Mouse (Mus musculus): ENCODE data around the gene Ing3. TPM values are rescaled to one million over a fixed set of nuclear protein-coding genes. Genes with fewer than 3 reads are reported as not detected.

The Ing3 gene
- polyA plus RNA-seq, 1 experiment from 2014 or later, result 49.4 TPM

GRCm38 (mm10) chr6:21999025-21999424 lies 49.7 kb downstream of the Ing3 start:
- no peak for ATAC-seq (ENCODE audit: low FRiP score)

GRCm38 (mm10) chr6:22000086-22000485 lies 50.7 kb downstream of the Ing3 start:
- ATAC-seq (ENCODE audit: low FRiP score), result no peak
- no peaks in the 10 kb centered on the region for H3K9me3 ChIP-seq
- no peaks in the 10 kb centered on the region for H3K36me3 ChIP-seq
- no peak overlapping the region for H3K4me2 ChIP-seq
- no peak overlapping the region for H3K4me3 ChIP-seq
- 56% methylated on average over 6 of the region's 6 CpGs for WGBS
- no peak overlapping the region for H3K9ac ChIP-seq
- 0 out of 2 replicates have a peak, but pooled peaks cover 4% of the 10 kb centered on the region for H3K27me3 ChIP-seq
- no peaks in the 10 kb centered on the region for H3K4me1 ChIP-seq (replicated peaks)
- no peak overlapping the region for H3K27ac ChIP-seq

More at GRCm38 (mm10) chr6:21999025-21999424, 49.7 kb downstream of the Ing3 start:
- WGBS, result 63% methylated on average over 11 of the region's 11 CpGs
- no peak overlapping the region for H3K4me3 ChIP-seq
- no peaks in the 10 kb centered on the region for H3K9me3 ChIP-seq
- H3K27ac ChIP-seq, result no peak overlapping the region
- no peak overlapping the region for H3K4me2 ChIP-seq
- no peak overlapping the region for H3K9ac ChIP-seq
- H3K27me3 ChIP-seq, result 0 out of 2 replicates have a peak, but pooled peaks cover 4% of the 10 kb centered on the region
- no peaks in the 10 kb centered on the region for H3K4me1 ChIP-seq (replicated peaks)
- no peaks in the 10 kb centered on the region for H3K36me3 ChIP-seq

DNA sequence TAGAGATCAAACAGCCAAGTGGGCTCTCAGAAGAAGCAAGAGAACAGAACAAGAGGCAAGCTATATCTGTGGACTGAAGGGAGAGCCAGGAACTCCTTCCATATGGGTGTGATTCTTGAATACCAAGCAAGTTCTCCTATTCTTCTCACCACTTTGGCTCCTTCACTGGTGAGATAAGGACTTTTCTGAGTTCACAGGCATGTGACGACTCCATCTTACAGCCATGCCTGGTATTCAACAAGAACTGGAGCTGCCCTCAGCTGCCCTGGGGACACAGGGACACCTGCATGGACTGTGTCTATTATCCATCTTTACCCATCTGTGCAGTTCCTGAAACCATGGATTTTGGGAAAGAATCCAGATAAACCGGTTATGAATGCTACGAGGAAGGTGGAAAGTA lies 51.5 kb downstream of the Ing3 start:
- H3K27ac ChIP-seq, result no peak overlapping the region
- H3K36me3 ChIP-seq, result no peaks in the 10 kb centered on the region
- WGBS, result 88% methylated on average over 3 of the region's 3 CpGs
- no peak for ATAC-seq (ENCODE audit: low FRiP score)
- H3K4me3 ChIP-seq, result no peak overlapping the region
- no peaks in the 10 kb centered on the region for H3K4me1 ChIP-seq (replicated peaks)
- no peak overlapping the region for H3K9ac ChIP-seq
- 0 out of 2 replicates have a peak, but pooled peaks cover 4% of the 10 kb centered on the region for H3K27me3 ChIP-seq
- no peak overlapping the region for H3K4me2 ChIP-seq
- H3K9me3 ChIP-seq, result no peaks in the 10 kb centered on the region

DNA sequence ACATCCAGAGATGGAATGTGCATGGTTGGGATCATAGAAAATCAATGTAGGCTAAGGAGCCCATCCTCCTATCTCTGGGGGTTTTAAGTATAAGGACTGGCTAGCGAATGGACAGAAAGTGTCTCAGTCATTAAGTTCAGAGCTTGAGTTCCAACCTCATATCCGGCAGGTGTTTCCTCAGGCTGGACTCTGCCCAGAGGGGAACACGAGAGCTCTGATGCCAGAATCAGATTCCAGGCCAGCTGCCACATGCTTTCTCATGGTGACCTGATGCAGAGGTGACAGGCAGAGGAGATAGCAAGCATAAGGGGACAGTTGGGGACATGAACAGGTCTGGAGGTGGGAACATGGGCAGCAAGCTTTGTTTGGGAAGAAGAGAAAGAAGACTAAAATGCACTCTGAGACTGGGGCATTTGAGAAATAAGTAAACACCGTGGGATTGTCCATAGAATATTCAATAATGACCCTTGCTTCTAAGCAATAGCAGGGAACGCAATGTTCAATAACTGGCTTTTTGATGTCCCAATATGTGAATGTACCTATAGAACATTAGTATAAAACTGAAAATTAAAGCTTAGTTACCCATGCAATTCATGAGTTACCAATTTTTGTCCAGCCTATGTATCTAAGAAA lies 52.0 kb downstream of the Ing3 start:
- Histone ChIP-seq H3K4me3 (no peak overlapping the region), H3K4me2 (no peak overlapping the region), H3K9me3 (no peaks in the 10 kb centered on the region), H3K27me3 (0 out of 2 replicates have a peak, but pooled peaks cover 4% of the 10 kb centered on the region), H3K9ac (no peak overlapping the region), H3K36me3 (no peaks in the 10 kb centered on the region), H3K4me1 (replicated peaks) (no peaks in the 10 kb centered on the region), H3K27ac (no peak overlapping the region)
- ATAC-seq (ENCODE audit: low FRiP score), result no peak
- 92% methylated on average over 5 of the region's 5 CpGs for WGBS

DNA sequence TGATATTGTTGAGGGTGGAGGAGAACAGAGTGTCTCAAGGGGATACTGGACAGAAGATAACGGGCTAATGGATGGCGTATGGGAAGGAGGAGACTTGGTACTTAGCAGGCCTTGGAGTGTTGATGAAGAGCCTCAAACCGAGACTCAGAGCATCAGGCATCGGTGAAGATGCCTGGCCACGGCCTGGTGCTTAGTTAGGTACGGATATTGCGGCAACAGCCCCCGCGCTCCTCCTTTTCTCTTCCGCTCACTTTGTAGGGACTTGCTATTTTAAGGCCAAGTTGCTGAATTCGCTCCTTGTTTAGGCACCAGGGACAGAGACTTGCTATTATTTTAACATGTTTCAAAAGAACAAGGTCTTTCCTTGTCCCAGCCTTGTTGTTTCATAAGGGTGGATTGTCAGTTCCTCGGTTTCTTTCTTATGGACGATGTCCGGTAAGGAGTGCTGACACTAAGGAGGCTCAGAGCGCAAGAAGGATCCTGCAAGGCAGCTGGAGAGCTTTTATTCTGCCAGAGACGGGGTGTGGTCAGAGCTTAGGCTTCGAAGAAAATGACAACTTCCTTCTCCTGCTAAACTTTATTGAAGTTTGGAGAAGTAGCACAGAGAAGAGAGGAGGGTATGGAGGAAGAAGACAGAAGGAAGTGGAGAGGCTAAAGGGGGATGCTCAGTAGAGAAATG lies 53.3 kb downstream of the Ing3 start:
- no peak overlapping the region for H3K9ac ChIP-seq
- peak overlapping the region; percentile 11; the same call in 1 of the 2 replicates for H3K4me2 ChIP-seq
- H3K27ac ChIP-seq, result no peak overlapping the region
- no peaks in the 10 kb centered on the region for H3K4me1 ChIP-seq (replicated peaks)
- no peaks in the 10 kb centered on the region for H3K36me3 ChIP-seq
- H3K27me3 ChIP-seq, result 0 out of 2 replicates have a peak, but pooled peaks cover 4% of the 10 kb centered on the region
- no peak for ATAC-seq (ENCODE audit: low FRiP score)
- H3K4me3 ChIP-seq, result no peak overlapping the region
- no peaks in the 10 kb centered on the region for H3K9me3 ChIP-seq
- 49% methylated on average over 17 of the region's 17 CpGs for WGBS

DNA sequence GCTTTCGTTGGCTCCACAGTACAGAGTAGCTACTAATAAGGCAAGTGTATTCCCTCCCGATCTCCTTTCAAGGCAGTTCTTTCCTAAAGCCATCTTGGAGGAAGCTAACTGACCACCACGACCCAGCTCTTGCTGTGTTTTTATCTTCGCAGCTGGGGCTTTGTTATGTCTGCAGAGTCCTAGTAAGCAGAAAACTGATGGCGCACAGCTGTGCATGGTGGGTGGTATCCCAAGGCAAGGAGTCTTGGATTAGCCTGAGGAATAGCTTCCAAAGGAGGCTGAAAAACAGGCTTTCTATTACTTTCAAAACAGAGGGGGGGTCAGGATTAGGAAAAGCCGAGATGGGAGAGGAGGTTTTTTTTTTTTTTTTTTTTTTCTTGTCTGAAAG lies 53.8 kb downstream of the Ing3 start:
- WGBS, result 6% methylated on average over 6 of the region's 6 CpGs

GRCm38 (mm10) chr6:22003959-22004543 lies 54.7 kb downstream of the Ing3 start:
- Histone ChIP-seq H3K9ac (no peak overlapping the region), H3K36me3 (no peaks in the 10 kb centered on the region), H3K4me2 (no peak overlapping the region), H3K27me3 (0 out of 2 replicates have a peak, but pooled peaks cover 4% of the 10 kb centered on the region), H3K4me1 (replicated peaks) (no peaks in the 10 kb centered on the region), H3K9me3 (no peaks in the 10 kb centered on the region), H3K4me3 (no peak overlapping the region), H3K27ac (no peak overlapping the region)
- WGBS, result 81% methylated on average over 10 of the region's 10 CpGs
- ATAC-seq (ENCODE audit: low FRiP score), result no peak

More for the DNA sequence above, 53.8 kb downstream of the Ing3 start:
- Histone ChIP-seq H3K27me3 (0 out of 2 replicates have a peak, but pooled peaks cover 4% of the 10 kb centered on the region), H3K4me1 (replicated peaks) (no peaks in the 10 kb centered on the region), H3K9me3 (no peaks in the 10 kb centered on the region), H3K4me3 (no peak overlapping the region), H3K4me2 (peak overlapping the region; percentile 11; the same call in 1 of the 2 replicates), H3K27ac (no peak overlapping the region), H3K9ac (no peak overlapping the region), H3K36me3 (no peaks in the 10 kb centered on the region)
- no peak for ATAC-seq (ENCODE audit: low FRiP score)

DNA sequence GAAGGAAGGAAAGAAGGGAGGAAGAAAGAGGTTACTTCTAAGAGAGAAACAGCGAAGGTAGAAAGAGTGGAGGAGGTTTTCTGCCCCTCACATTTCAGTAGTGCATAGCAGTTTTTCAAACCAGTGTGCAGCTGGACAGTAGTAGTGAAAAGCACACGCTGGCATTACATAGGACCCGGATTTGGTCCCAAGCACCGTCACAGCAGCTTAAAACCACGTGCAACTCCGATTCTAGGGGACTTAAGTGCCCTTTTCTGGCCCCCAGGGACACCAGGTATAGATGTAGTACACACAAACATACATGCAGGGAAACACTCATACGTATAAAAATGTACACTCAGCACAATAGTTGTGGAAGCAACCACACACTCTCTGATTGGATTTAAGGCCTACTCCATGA lies 59.0 kb downstream of the Ing3 start:
- 0 out of 2 replicates have a peak, but pooled peaks cover 4% of the 10 kb centered on the region for H3K27me3 ChIP-seq
- H3K4me1 ChIP-seq (replicated peaks), result no peaks in the 10 kb centered on the region
- no peak for ATAC-seq (ENCODE audit: low FRiP score)
- H3K9ac ChIP-seq, result no peak overlapping the region
- WGBS, result 96% methylated on average over 7 of the region's 7 CpGs
- H3K36me3 ChIP-seq, result no peaks in the 10 kb centered on the region
- no peak overlapping the region for H3K27ac ChIP-seq
- no peak overlapping the region for H3K4me2 ChIP-seq
- no peak overlapping the region for H3K4me3 ChIP-seq
- no peaks in the 10 kb centered on the region for H3K9me3 ChIP-seq

GRCm38 (mm10) chr6:22010258-22010657 lies 60.9 kb downstream of the Ing3 start:
- Histone ChIP-seq H3K9me3 (no peaks in the 10 kb centered on the region), H3K4me3 (no peak overlapping the region), H3K36me3 (no peaks in the 10 kb centered on the region), H3K27ac (no peak overlapping the region), H3K4me1 (replicated peaks) (no peaks in the 10 kb centered on the region), H3K9ac (no peak overlapping the region), H3K4me2 (no peak overlapping the region), H3K27me3 (no peaks in the 10 kb centered on the region)
- 93% methylated on average over 12 of the region's 12 CpGs for WGBS
- ATAC-seq (ENCODE audit: low FRiP score), result no peak

DNA sequence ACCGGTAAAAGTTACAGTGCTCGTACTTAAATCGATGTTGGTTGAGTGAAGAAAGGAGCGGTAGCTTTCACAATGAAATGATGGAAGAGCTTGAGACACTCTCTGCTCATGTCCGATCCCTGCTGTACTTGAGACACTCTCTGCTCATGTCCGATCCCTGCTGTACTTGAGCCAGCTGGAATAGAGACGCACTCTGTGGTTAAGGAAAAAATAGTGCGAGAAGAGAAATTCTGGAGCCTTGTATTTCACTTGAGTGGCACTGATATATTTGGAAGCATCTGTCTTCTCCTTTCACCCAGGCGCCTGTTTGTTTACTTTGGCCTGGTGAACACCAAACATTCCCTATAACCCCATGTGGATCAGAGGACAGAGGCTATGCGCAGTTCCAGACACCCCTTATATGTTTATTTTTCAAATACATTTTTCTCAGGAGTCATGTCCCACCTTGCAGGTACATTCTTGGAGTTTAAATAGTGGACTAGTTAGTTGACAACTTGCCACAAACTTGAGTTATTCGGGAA lies 61.5 kb downstream of the Ing3 start:
- Histone ChIP-seq H3K27ac (no peak overlapping the region), H3K4me2 (no peak overlapping the region), H3K9ac (no peak overlapping the region), H3K4me1 (replicated peaks) (no peaks in the 10 kb centered on the region), H3K9me3 (no peaks in the 10 kb centered on the region), H3K4me3 (no peak overlapping the region), H3K36me3 (no peaks in the 10 kb centered on the region), H3K27me3 (no peaks in the 10 kb centered on the region)
- 93% methylated on average over 11 of the region's 11 CpGs for WGBS
- ATAC-seq (ENCODE audit: low FRiP score), result no peak

DNA sequence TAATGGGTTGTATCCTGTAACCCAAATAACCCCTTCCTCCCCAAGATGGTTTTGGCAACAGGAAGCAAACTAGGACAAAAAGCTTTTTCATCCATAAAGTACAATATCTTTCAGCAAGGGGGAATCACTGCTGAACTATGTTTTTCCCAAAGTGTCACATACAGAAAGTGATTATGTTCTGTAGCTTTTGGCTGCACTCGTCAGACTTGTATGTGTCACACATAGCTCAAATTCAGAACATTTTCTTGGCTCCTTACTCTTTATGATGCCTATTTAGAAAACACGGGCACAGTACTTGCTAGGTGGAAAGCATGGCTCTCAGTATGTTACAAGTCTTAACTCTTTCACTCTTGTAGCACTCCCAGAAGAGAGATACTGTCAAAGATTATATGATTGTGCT lies 62.2 kb downstream of the Ing3 start:
- no peaks in the 10 kb centered on the region for H3K36me3 ChIP-seq
- WGBS, result 80% methylated on average over 2 of the region's 2 CpGs
- no peaks in the 10 kb centered on the region for H3K4me1 ChIP-seq (replicated peaks)
- H3K27ac ChIP-seq, result no peak overlapping the region
- H3K4me2 ChIP-seq, result no peak overlapping the region
- H3K9ac ChIP-seq, result no peak overlapping the region
- no peaks in the 10 kb centered on the region for H3K27me3 ChIP-seq
- no peaks in the 10 kb centered on the region for H3K9me3 ChIP-seq
- no peak overlapping the region for H3K4me3 ChIP-seq
- no peak for ATAC-seq (ENCODE audit: low FRiP score)

GRCm38 (mm10) chr6:22012099-22012498 lies 62.7 kb downstream of the Ing3 start:
- WGBS, result 91% methylated on average over 5 of the region's 5 CpGs
- Histone ChIP-seq H3K4me2 (no peak overlapping the region), H3K4me1 (replicated peaks) (no peaks in the 10 kb centered on the region), H3K4me3 (no peak overlapping the region), H3K9ac (no peak overlapping the region), H3K9me3 (no peaks in the 10 kb centered on the region), H3K27ac (no peak overlapping the region), H3K36me3 (no peaks in the 10 kb centered on the region), H3K27me3 (no peaks in the 10 kb centered on the region)
- no peak for ATAC-seq (ENCODE audit: low FRiP score)

Data from hindbrain, embryonic 13.5 days (tissue).